Mouse (Mus musculus): ENCODE results near the gene Ccdc138.
"Not testable (repeated sequence)": the region's sequence is repeated elsewhere in the genome, so short reads cannot be mapped to it uniquely, and the experiment has no call there.

The Ccdc138 gene

DNA sequence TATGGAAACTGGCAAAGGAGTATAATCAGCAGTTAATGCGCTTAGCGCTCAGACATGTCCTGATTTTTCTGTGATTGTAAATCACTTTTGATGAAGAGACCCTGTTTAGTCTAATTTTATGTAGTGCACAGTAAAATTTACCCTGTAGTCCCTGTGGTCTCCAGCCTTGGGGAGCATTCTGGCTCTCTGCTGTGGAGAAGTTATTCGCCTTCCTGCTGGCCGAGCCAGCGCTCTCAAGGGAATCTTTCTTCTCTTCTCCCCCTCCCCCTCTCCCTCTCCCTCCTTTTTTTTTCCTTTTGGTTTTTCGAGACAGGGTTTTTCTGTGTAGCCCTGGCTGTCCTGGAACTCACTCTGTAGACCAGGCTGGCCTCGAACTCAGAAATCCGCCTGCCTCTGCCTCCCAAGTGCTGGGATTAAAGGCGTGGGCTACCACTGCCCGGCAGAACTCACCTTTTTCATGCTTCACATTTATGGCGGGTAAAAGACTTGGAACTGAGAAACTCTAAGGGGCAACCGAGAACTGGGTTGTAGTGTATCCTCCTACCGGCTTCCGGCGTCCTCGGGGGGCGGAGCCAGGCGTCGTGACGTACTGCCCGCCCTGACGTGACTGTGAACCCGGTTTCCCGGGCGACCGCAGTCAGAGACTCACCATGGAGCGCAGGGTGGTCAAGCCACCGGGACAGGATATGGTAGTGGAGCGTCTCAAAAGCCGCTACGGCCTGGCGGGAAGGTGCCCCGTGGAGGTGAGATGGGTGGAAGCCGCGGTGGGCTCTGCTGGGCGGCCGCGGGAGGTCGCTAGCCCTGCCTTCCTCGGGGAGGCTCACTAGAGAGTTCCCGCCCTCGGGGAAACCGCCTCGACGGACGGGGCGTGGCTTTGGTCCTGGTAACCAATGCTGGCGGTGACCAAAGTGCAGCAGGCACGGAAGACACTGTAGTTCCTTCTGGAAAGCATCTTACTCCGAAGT is at the start of gene Ccdc138:
Gene Ccdc138 (plus strand): TSS at position 629 of the 965 bp plus-strand sequence.
- peak; percentile 92 for DNase-seq (ENCODE audit: low spot score)

DNA sequence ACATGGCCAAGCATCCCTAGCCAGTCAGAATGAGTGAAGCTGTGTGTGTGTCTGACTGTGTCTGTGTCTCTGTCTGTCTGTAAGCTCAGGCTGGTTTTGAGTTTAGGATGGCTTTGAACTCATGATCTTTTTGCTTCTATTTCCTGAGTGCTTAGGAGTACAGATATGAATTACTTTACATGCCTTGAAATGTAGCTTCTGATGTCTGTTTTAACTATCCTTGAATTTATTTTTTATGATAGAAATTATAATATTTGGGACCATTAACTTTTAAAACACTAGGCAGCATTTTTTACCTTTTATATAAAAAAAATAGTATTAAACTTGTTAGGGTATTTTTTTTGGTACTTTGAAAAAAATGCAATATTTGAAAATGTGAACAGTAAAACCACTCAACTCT is 46.2 kb upstream of the Ccdc138 start:
- DNase-seq (ENCODE audit: low spot score), result no peak

DNA sequence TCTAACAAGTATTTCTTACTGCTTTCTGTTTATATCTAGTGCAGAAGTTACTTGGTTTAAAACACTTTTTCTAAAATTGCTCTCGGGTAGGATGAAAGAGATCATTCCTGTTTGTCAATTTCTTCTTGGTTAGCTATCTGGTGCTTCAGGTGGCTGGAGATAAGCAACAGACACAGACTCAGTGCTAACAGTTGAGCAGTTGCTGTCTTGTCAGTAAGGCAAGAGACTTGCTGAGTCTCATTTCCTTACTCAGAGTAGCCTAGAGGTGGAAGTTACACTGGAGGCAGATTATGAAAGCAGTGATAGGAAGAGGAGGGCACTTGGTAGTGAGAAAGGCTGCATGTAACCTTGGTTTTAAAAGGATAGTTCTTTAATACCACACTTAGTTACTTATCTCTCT is 45.6 kb upstream of the Ccdc138 start:
- no peak for DNase-seq (ENCODE audit: low spot score)

DNA sequence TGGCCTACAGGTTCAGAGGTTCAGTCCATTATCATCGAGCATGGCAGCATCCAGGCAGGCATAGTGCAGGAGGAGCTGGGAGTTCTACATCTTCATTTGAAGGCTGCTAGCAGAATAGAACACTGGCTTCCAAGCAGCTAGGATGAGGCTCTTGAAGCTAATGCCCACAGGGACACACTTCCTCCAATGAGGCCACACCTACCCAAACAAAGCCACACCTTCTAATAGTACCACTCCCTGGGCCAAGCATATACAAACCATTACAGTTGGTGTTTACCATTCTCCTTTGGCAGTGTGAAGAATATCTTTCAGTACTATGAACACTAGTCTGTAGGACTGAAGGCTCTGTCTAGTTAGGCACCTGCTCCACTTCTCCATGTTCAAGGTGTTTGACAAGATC is 37.9 kb upstream of the Ccdc138 start:
- no peak for DNase-seq (ENCODE audit: low spot score)

DNA sequence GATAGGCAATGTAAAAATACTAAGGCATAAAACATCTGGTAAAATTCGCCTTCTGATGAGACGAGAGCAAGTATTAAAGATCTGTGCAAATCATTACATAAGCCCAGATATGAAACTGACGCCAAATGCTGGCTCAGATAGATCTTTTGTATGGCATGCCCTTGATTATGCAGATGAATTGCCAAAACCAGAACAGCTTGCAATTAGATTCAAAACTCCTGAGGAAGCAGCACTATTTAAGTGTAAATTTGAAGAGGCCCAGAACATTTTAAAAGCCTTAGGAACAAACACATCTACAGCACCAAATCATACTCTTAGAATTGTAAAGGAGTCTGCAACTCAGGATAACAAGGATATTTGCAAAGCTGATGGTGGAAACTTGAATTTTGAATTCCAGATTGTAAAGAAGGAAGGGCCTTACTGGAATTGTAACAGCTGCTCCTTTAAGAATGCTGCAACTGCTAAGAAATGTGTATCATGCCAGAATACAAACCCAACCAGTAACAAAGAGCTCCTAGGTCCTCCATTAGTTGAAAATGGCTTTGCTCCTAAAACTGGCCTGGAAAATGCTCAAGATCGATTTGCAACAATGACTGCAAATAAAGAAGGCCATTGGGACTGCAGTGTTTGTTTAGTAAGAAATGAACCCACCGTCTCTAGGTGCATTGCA is 20.5 kb upstream of the Ccdc138 start:
- no peak for DNase-seq (ENCODE audit: low spot score)

DNA sequence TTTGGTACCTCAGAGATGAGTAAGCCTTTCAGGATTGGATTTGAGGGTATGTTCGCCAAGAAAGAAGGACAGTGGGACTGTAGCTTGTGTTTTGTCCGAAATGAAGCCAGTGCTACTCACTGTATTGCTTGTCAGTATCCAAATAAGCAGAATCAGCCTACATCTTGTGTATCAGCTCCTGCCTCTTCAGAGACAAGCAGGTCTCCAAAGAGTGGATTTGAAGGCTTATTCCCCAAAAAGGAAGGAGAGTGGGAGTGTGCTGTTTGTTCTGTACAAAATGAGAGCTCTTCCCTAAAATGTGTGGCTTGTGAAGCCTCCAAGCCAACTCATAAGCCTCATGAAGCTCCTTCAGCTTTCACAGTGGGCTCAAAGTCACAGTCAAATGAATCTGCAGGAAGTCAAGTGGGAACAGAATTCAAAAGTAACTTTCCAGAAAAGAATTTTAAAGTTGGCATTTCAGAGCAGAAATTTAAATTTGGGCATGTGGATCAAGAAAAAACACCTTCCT is 19.6 kb upstream of the Ccdc138 start:
- DNase-seq (ENCODE audit: low spot score), result no peak

DNA sequence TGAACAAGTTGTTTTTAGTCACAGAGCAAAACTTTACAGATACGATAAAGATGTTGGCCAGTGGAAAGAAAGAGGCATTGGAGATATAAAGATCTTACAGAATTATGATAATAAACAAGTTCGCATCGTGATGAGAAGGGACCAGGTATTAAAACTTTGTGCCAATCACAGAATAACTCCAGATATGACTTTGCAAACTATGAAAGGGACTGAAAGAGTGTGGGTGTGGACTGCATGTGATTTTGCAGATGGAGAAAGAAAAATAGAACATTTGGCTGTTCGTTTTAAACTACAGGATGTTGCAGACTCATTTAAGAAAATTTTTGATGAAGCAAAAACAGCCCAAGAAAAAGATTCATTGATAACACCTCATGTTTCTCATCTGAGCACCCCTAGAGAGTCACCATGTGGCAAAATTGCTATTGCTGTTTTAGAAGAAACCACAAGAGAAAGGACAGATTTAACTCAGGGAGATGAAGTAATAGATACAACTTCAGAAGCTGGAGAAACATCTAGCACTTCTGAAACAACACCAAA is 17.7 kb upstream of the Ccdc138 start:
- DNase-seq (ENCODE audit: low spot score), result no peak

DNA sequence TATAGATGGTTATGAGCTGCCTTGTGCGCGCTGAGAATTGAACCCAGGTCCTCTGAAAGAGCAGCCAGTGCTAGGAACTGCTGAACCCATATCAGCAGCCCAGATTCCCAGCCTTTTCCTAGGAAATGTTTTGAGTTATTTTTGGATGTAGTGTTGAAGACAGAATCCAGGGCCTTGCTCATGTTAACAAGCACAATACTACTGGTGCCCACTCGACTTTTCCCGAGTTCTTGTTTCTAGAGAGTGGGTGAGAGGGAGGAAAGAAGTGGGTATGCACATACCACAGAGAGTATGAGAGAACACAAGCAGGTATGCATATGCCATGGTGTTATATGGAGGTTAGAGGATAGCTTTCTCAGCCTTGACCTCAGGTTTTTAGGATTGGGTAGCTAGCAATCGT is 6.7 kb upstream of the Ccdc138 start:
- DNase-seq (ENCODE audit: low spot score), result no peak

DNA sequence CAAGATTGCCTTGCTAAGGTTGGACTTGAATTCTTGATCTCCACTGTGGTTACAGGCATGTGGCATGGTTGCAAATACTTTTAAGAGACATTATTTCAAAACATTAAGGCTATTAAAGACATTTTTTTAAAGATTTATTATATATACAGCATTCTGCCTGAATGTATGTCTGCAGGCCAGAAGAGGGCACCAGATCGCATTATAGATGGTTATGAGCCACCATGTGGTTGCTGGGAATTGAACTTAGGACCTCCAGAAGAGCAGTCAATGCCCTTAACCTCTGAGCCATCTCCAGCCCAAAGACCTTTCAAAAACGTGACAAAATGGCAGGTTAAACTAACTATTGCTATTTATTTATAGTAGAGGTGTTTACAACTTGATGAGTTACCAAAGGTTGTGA is 2.1 kb upstream of the Ccdc138 start:
- no peak for DNase-seq (ENCODE audit: low spot score)

DNA sequence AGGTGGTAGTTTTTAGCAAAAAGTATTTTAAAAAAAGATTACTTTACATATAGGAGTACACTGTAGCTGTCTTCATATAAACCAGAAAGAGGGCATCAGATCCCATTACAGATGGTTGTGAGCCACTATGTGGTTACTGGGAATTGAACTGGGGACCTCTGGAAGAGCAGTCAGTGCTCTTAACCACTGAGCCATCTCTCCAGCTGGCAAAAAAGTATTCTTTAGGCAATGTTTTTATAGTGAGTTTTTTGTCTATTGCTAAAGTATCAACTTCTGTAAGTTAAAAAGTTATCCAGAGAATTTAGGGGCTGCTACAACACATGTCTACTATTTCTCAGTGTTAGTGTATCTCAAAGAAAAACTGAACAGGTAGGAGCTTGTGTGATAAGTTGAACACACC is 1.0 kb upstream of the Ccdc138 start:
- DNase-seq (ENCODE audit: low spot score), result peak; percentile 6

DNA sequence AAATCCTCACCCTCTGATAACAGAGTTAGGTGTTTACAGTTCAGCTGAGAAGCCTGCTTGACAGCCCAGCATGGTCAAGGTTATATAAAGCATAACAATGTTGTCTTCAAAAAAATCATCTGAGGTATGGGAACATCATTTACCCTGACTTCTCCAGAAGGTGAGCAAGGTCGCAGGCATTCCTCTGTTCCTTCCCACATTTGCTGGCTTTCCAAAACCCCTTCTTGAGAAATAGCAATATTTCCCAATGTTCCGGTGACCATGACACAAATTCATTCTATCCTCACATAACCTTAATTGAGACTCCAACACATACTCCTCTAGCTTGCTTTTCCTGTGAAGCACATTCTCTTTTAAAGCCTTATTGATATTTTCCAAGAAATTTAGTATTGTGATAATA is 768 bp downstream of the Ccdc138 start:
- DNase-seq (ENCODE audit: low spot score), result no peak

DNA sequence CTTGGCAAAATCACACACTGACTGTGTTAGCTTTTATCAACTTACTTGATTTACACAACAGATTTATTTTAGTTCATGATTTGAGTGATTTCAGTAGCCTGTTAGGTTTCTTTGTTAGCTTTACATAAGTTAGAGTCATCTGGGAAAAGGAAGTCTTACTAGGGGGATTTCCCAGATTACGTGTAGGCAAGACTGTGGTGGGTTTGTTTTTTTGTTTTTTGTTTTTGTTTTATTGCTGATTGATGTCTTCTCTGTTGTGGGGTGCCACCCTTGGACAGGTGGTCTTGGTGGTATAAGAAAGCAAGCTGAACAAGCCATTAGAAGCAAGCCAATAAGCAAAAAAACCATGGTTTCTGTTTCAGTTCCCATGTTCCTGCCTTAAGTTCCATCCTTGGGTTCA is 31.6 kb downstream of the Ccdc138 start:
- no peak for DNase-seq (ENCODE audit: low spot score)

DNA sequence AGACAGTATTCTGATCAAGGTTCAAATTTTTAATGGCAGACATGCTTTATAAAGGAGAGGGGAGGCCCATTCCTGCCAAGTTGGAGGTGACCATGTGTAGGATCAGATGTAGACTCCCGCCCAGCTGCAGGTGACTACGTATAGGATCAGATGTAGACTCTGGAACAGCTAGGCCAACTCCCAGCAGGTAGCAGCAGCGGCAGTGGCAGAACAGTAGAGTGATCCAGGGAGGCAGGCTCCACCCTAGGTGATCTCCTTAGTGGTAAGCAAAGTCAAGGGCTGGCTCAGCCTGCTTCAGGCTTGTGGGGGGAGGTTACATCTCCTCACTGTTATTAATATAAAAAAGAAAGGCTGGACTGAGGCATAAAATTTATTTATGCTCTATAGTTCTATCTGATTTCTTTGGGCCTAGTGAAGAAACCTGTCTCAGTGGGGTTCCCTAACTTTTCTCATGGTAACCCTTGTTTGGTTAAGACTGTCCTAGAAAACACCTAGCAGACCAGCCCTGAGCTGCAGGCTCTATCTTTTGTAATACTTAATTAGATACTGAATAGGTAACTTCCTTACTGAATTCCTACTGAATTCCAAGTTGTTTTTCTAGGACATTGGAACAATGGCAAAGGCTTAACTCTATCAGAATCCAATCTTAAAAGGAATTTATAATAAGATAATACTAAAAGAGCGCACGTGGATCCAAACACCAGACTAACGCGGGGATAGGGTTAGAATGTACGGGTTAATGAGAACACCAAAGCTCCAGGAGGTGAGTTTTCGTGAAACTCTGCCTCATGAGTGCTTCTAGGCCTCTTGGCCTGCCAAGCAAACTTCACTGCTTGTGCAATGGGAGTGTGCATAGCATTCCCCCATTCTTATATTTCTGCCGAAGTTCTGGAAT is 33.4 kb downstream of the Ccdc138 start:
- no peak for DNase-seq (ENCODE audit: low spot score)

DNA sequence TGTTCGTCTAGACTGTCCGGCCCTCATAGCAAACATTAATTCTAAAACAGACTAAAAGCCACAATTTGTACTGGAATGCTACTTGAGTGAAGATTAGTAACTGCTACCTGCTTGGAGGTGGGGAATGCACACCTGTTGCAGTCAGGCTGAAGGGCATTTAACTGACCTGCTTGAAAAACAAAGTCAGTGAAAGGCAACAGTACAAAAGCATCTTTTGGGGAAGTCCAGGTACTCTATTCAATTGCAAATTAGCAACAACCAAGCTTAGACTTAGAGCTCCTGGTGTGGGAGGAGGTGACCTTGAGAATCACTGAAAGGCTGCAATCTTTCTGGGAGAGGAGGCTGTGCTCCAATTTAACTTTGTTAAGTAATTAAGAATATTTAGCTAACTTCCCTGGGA is 34.4 kb downstream of the Ccdc138 start:
- no peak for DNase-seq (ENCODE audit: low spot score)

DNA sequence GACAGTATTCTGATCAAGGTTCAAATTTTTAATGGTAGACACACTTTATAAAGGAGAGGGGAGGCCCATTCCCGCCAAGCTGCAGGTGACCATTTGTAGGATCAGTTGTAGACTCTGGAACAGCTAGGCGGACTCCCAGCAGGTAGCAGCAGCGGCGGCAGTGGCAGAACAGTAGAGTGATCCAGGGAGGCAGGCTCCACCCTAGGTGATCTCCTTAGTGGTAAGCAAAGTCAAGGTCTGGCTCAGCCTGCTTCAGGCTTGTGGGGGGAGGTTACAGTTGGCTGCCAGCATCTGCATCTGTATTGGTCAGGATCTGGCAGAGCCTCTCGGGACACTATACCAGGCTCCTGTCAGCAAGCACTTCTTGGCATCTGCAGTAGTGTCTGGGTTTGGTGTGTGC is 38.5 kb downstream of the Ccdc138 start:
- DNase-seq (ENCODE audit: low spot score), result not testable (repeated sequence)

DNA sequence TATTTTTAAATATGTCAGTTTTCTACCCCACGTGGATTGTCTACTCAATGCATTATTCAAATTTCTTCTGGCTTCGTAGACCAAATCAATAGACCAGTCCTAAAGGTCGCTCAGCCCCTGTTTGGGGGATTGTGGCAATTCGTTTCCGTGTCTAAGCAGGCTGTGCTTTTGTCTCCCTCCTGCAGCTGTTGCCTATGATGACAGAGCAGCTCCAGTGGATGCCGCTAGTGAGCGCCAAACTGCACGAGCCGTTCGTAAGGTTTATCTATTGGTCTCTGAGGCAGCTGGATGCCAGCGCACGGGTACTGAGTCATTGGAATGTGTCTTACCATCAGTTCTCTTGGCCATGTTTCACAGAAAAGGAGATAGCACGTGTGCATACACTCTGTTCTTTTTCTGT is 42.9 kb downstream of the Ccdc138 start:
- DNase-seq (ENCODE audit: low spot score), result peak; percentile 25

DNA sequence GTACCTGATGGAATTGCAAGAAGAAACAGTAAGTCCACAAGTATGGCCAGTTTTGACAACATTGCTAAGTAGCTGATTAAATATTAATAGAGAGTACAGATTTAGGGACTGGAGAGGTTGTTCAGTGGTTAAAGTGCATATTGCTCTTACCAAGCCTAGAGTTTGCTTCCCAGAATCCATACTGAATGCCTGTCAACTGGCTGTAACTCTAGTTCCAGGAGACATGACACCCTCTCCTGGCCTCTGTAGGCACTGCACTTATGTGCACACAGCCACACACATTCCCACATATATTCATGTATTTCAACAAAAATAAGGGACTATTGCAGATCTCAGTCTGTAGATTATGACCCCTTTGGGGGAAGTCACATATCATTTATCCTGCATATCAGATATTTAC is 51.0 kb downstream of the Ccdc138 start:
- no peak for DNase-seq (ENCODE audit: low spot score)

DNA sequence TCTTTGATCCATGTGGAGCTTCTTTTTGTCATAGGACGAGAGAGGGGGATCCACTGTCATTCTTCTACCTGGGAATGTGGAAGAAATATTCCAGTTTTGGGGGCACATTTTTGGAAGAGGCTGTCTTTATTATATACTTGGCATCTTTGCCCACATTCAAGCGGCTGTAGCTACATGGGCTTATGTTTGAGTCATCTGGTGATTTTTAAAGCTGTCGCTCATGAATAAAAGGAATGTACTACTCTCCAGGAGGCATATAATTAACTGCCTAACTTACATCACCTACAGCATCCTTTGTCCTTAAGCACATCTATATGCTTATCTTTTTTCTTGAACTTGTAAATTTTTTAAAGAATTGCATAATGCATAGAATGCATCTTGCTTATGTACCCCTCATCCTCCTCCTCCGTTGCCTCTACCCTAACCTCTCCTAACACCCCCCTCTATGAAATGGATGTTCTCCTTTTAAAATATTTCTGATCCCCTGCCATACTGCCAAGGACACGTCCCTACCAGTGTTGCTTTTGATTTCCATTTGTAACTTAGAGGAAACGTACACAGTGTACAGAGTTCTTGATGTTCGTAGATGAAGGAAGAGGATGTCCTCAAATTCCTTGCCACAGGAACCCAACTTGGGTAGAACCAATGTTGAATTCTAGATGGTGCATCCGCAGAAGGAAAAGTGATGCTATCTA is 57.1 kb downstream of the Ccdc138 start:
- DNase-seq (ENCODE audit: low spot score), result no peak

DNA sequence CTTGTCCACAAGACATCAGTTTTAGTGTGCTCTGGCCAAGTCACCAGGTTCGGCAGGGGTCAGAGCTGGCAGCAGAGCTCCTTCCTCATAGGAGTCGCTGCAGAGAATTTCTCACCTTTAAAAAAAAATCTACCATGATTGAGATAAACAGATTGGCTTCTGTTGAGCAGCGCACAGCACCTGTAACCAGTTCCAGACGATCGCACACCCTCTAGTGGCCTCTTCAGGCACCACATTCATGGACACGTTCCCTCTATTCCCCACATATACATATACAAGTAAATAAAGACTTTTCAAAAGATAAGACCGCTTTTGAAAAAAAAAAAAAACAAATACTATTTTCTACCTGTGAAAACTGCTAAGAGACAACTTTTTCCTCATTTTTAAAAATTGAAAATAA is 61.4 kb downstream of the Ccdc138 start:
- DNase-seq (ENCODE audit: low spot score), result peak; percentile 64

DNA sequence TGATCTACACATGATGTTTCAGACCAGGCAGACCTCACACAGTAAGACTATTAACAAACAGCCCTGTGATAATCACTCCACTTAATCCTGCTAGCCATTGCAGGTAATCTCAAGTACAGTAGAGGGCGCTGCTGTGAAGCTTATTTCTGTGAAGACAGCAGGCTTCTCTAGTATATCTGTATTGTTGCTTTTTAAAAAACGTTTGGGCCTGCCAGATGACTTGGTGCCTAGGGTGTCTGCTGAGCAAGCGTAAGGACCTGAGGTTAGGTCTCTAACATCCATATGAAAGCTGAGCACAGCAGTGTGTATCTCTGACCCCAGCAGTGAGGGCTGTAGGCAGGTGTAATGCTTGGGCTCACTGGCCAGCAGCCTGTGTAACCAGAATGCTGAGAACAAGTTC is 62.2 kb downstream of the Ccdc138 start:
- DNase-seq (ENCODE audit: low spot score), result peak; percentile 75

DNA sequence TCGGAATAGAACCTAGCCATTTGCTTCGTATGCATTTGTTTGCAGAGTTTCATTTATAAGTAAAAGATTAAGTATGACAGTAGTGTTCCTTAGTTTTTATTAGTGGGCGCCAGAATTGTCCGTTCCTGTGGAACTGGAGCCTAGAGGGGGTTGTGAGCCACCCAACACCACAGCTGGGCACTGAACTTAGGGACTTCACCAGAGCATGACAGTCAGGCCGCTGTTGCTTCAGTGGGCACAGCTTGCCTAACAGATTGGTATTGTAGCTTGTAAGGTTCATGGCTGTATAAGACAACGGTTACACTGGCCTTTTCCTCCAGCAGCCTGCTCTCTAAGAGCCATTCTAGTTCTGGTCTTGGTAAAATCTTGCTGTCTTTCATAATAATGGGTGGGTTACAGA is 62.8 kb downstream of the Ccdc138 start:
- no peak for DNase-seq (ENCODE audit: low spot score)
